Mouse (Mus musculus) lung, adult 2 months (tissue): ENCODE results near the gene Irf1.

ENCODE experiments used
- CTCF ChIP-seq: fragments of 200-500 bp; IDR thresholded peaks from 2 replicates; pipeline ENCODE4 v1.5.1; 2011; ENCODE audit warnings: mild to moderate bottlenecking, low read length, control low read depth; ENCODE audit not compliant: insufficient read depth
- POLR2A ChIP-seq: fragments of 200-500 bp; IDR thresholded peaks from 2 replicates; pipeline ENCODE4 v1.6.1; 2011; ENCODE audit warnings: low read depth, mild to moderate bottlenecking, control low read depth, low read length, borderline replicate concordance; ENCODE audit errors: extremely low read depth

DNA sequence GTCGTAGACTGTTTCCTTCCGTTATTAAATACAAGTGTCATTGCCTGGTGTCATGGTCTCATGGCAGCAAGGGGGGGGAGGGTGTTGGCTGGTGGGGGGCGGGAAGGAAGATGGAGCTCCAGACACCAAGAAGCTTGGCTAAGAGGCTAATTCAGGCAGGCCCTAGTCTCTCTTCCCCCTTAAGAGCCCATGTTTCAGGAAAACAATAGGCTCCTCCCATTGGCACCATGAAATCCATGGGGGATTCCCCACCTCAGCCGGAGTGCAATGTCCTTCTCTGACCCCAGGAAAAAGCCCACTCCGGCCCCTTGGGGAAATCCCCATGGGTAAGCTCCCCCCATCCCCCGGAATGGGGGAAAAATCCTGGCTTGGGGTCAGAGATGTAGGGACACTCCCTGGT lies 49.0 kb downstream of the Irf1 start:
- TF ChIP-seq CTCF (no peak), POLR2A (no peak)
